Mouse (Mus musculus) neural tube, embryonic 11.5 days (tissue): ENCODE measurements around the gene Tmem185b. TPM values are rescaled to one million over a fixed set of nuclear protein-coding genes. Genes with fewer than 3 reads are reported as not detected.

Experiments used
- ATAC-seq: fragments of 200-750 bp; cut with Nextera tagmentation; 2 replicates; pipeline ENCODE4 v1.8.0; 2017; ENCODE audit warnings: moderate number of reproducible peaks, mild to moderate bottlenecking, moderate TSS enrichment, moderate library complexity; ENCODE audit not compliant: insufficient read depth, low FRiP score, low TSS enrichment
- DNase-seq: peaks from one replicate; pipeline ENCODE4 v3.0.0-alpha.2; 2015; ENCODE audit warnings: low spot score
- H3K27ac ChIP-seq: fragments of 300-500 bp; sonication (generic); 2 replicates; pipeline ENCODE4 v1.5.1; 2014; ENCODE audit warnings: low read depth, mild to moderate bottlenecking, low read length
- H3K27me3 ChIP-seq: fragments of 300-500 bp; sonication (generic); 2 replicates; pipeline ENCODE4 v1.6.1; 2014; ENCODE audit warnings: mild to moderate bottlenecking, low read length, mixed read lengths; ENCODE audit not compliant: control insufficient read depth, insufficient read depth
- H3K36me3 ChIP-seq: fragments of 300-500 bp; sonication (generic); 2 replicates; pipeline ENCODE4 v1.6.1; 2014; ENCODE audit warnings: mild to moderate bottlenecking, low read length, moderate library complexity, mixed read lengths; ENCODE audit not compliant: control insufficient read depth, insufficient read depth
- H3K4me1 ChIP-seq: fragments of 300-500 bp; sonication (generic); 2 replicates; pipeline ENCODE4 v1.6.1; 2014; ENCODE audit warnings: low read length, mixed read lengths; ENCODE audit not compliant: control insufficient read depth, insufficient read depth
- H3K4me2 ChIP-seq: fragments of 300-500 bp; sonication (generic); 2 replicates; pipeline ENCODE4 v1.6.1; 2014; ENCODE audit warnings: low read depth, mild to moderate bottlenecking, moderate library complexity
- H3K4me3 ChIP-seq: fragments of 300-500 bp; sonication (generic); 2 replicates; pipeline ENCODE4 v1.5.1; 2014; ENCODE audit warnings: low read depth, low read length
- H3K9ac ChIP-seq: fragments of 300-500 bp; sonication (generic); 2 replicates; pipeline ENCODE4 v1.6.1; 2014; ENCODE audit warnings: mild to moderate bottlenecking, low read length
- H3K9me3 ChIP-seq: fragments of 300-500 bp; sonication (generic); 2 replicates; pipeline ENCODE4 v1.6.1; 2016; ENCODE audit warnings: low read length; ENCODE audit not compliant: control insufficient read depth
- WGBS: fragments of 180-500 bp; shearing (Covaris S2); extraction: QIAGEN DNeasy Blood & Tissue Kit; methylation state at CpG from one replicate; pipeline ENCODE4 v1.1.7; 2014; 5-methylcytosine and 5-hydroxymethylcytosine counted together
- polyA plus RNA-seq: library from polyadenylated mRNA; unstranded; fragments of >200 nt; fragmentation: Nextera tagmentation; extraction: Ambion mirVana; gene quantifications from 2 replicates; pipeline ENCODE4 v1.2.1, GENCODE M21; 2014

The Tmem185b gene
- 23.1 and 23.7 TPM in 2 replicates for polyA plus RNA-seq

- 1% methylated on average over 74 of the region's 82 CpGs for WGBS
- peak; percentile 97 for ATAC-seq
- H3K36me3 ChIP-seq: peaks cover 6% of the 10 kb centered on the region; the same call in 1 of the 2 replicates
- peak; percentile 93 for DNase-seq
- peak within 1 kb of the TSS; percentile 62 for H3K9ac ChIP-seq
- peaks cover 11% of the 10 kb centered on the region for H3K4me1 ChIP-seq
- H3K4me3 ChIP-seq: peak within 1 kb of the TSS; percentile 58
- H3K9me3 ChIP-seq: no peaks in the 10 kb centered on the region
- no peak within 1 kb of the TSS for H3K27ac ChIP-seq
- H3K27me3 ChIP-seq: no peaks in the 10 kb centered on the region
- H3K4me2 ChIP-seq: peak within 1 kb of the TSS; percentile 81
Measured at GRCm38 (mm10) chr1:119525689-119526591, at the start of gene Tmem185b. Gene Tmem185b (plus strand): TSS chr1:119526160.

GRCm38 (mm10) chr1:119476905-119477353, 49.0 kb upstream of the Tmem185b start:
- no peaks in the 10 kb centered on the region for H3K4me1 ChIP-seq
- 89% methylated on average over 7 of the region's 7 CpGs for WGBS
- no peak overlapping the region for H3K4me2 ChIP-seq
- no peak overlapping the region for H3K9ac ChIP-seq
- H3K4me3 ChIP-seq: no peak overlapping the region
- H3K27me3 ChIP-seq: no peaks in the 10 kb centered on the region
- H3K27ac ChIP-seq: no peak overlapping the region
- no peaks in the 10 kb centered on the region for H3K9me3 ChIP-seq
- no peak for ATAC-seq
- no peak for DNase-seq
- H3K36me3 ChIP-seq: no peaks in the 10 kb centered on the region

DNA sequence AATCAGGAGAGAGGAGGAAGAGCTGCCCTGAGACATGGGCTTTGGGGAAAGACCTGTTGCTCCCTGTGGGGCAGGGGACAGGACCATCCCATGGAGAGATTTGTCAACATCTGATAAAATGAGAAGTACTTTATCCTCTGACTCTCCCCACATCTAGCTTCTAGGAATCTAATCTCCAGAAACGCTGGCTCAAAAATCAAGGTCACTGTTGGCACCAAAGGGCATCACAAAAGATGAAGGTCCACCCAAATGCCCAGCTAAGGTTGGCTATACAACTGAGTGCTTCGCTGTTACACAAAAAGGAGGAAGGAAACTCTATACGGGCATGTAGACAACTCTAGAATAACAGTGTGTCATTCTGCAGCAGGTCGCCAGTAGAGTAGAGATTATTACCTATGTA, 46.3 kb upstream of the Tmem185b start:
- Histone ChIP-seq H3K9ac (no peak overlapping the region), H3K27me3 (no peaks in the 10 kb centered on the region), H3K4me2 (no peak overlapping the region), H3K9me3 (no peaks in the 10 kb centered on the region), H3K36me3 (no peaks in the 10 kb centered on the region), H3K27ac (no peak overlapping the region), H3K4me1 (no peaks in the 10 kb centered on the region), H3K4me3 (no peak overlapping the region)
- ATAC-seq (no peak), DNase-seq (no peak)
- 89% methylated on average over 4 of the region's 4 CpGs for WGBS

GRCm38 (mm10) chr1:119480678-119481077, 45.3 kb upstream of the Tmem185b start:
- no peaks in the 10 kb centered on the region for H3K9me3 ChIP-seq
- 97% methylated on average over 8 of the region's 8 CpGs for WGBS
- H3K4me1 ChIP-seq: no peaks in the 10 kb centered on the region
- no peak overlapping the region for H3K4me2 ChIP-seq
- H3K4me3 ChIP-seq: no peak overlapping the region
- no peaks in the 10 kb centered on the region for H3K27me3 ChIP-seq
- no peak for DNase-seq
- no peak overlapping the region for H3K27ac ChIP-seq
- no peak overlapping the region for H3K9ac ChIP-seq
- no peak for ATAC-seq
- H3K36me3 ChIP-seq: no peaks in the 10 kb centered on the region

- no peak overlapping the region for H3K27ac ChIP-seq
- H3K36me3 ChIP-seq: no peaks in the 10 kb centered on the region
- no peak for DNase-seq
- no peaks in the 10 kb centered on the region for H3K27me3 ChIP-seq
- no peak overlapping the region for H3K4me2 ChIP-seq
- no peaks in the 10 kb centered on the region for H3K4me1 ChIP-seq
- WGBS: 92% methylated on average over 7 of the region's 7 CpGs
- no peak overlapping the region for H3K4me3 ChIP-seq
- H3K9me3 ChIP-seq: no peaks in the 10 kb centered on the region
- no peak overlapping the region for H3K9ac ChIP-seq
- no peak for ATAC-seq
Measured at GRCm38 (mm10) chr1:119481205-119481932, 44.6 kb upstream of the Tmem185b start.

- Histone ChIP-seq H3K9ac (no peak overlapping the region), H3K4me1 (no peaks in the 10 kb centered on the region), H3K4me3 (no peak overlapping the region), H3K27ac (no peak overlapping the region), H3K36me3 (no peaks in the 10 kb centered on the region), H3K9me3 (no peaks in the 10 kb centered on the region), H3K4me2 (no peak overlapping the region), H3K27me3 (no peaks in the 10 kb centered on the region)
- ATAC-seq (no peak), DNase-seq (no peak)
- 59% methylated on average over 3 of the region's 3 CpGs for WGBS
Measured at GRCm38 (mm10) chr1:119482891-119483290, 43.1 kb upstream of the Tmem185b start.

DNA sequence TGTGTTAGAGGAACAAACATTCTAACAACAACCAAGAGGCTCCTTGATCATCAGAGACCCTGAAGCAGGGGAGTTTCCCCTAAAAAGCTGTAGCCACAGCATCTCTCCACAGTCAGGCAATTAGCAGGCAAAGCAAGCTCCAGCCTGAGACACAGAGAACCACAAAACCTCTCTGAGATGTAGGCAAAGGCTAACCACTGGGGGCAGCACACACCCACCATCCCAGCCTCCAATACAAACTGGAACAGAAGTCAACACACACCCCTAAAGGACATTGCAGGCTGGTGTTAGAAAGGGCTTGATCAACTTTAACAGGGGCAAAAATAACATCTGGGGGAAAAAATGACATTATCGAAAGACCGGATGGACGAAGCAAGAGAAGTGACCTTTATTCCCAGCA, 41.5 kb upstream of the Tmem185b start:
- Histone ChIP-seq H3K27ac (no peak overlapping the region), H3K4me3 (no peak overlapping the region), H3K27me3 (no peaks in the 10 kb centered on the region), H3K4me1 (no peaks in the 10 kb centered on the region), H3K36me3 (no peaks in the 10 kb centered on the region), H3K4me2 (no peak overlapping the region), H3K9me3 (no peaks in the 10 kb centered on the region), H3K9ac (no peak overlapping the region)
- 60% methylated on average over 3 of the region's 3 CpGs for WGBS
- ATAC-seq: no peak
- peak; percentile 42 for DNase-seq

GRCm38 (mm10) chr1:119485825-119486224, 40.1 kb upstream of the Tmem185b start:
- Histone ChIP-seq H3K36me3 (no peaks in the 10 kb centered on the region), H3K27me3 (no peaks in the 10 kb centered on the region), H3K4me1 (no peaks in the 10 kb centered on the region), H3K9ac (no peak overlapping the region), H3K4me3 (no peak overlapping the region), H3K9me3 (no peaks in the 10 kb centered on the region), H3K27ac (no peak overlapping the region), H3K4me2 (no peak overlapping the region)
- DNase-seq (no peak), ATAC-seq (no peak)
- 15% methylated on average over 2 of the region's 2 CpGs for WGBS
